Mouse (Mus musculus) olfactory bulb, adult 2 months (tissue): Measurements from ENCODE around the gene 1110017D15Rik. TPM values are rescaled to one million over a fixed set of nuclear protein-coding genes. Genes with fewer than 3 reads are reported as not detected.

ENCODE experiments used
- H3K27ac ChIP-seq: fragments of 200-500 bp; 2 replicates; pipeline ENCODE4 v1.5.1; 2012; ENCODE audit warnings: low read depth, low read length; ENCODE audit not compliant: insufficient read depth
- H3K4me1 ChIP-seq: fragments of 200-500 bp; 2 replicates; pipeline ENCODE4 v1.6.1; 2012; ENCODE audit warnings: low read length; ENCODE audit not compliant: control insufficient read depth, insufficient read depth
- H3K4me3 ChIP-seq: fragments of 200-500 bp; 2 replicates; pipeline ENCODE4 v1.5.1; 2012; ENCODE audit warnings: mild to moderate bottlenecking, low read depth, low read length, moderate library complexity; ENCODE audit not compliant: insufficient read depth
- CTCF ChIP-seq: fragments of 200-500 bp; IDR thresholded peaks from 2 replicates; pipeline ENCODE4 v1.5.1; 2012; ENCODE audit warnings: low read depth, mild to moderate bottlenecking, low read length, moderate library complexity; ENCODE audit not compliant: insufficient read depth
- POLR2A ChIP-seq: fragments of 200-500 bp; IDR thresholded peaks from 2 replicates; pipeline ENCODE4 v1.6.1; 2012; ENCODE audit warnings: mild to moderate bottlenecking, low read depth, low read length, moderate library complexity; ENCODE audit not compliant: insufficient read depth
- WGBS: fragments of 180-500 bp; shearing (Covaris S2); methylation state at CpG from one replicate; pipeline ENCODE4 v1.1.7; 2018; 5-methylcytosine and 5-hydroxymethylcytosine counted together
- polyA plus RNA-seq: library from polyadenylated mRNA; stranded (reverse); fragments of >200 nt; gene quantifications from 2 replicates; pipeline ENCODE4 v1.2.4, GENCODE M21; 2012; ENCODE audit warnings: low replicate concordance; ENCODE audit not compliant: missing spikeins, insufficient read depth, insufficient read length

1110017D15Rik gene
- polyA plus RNA-seq, 1 experiment: not detected

GRCm38 (mm10) chr4:41460690-41461089 lies 56.4 kb downstream of the 1110017D15Rik start:
- H3K4me3 ChIP-seq: no peak overlapping the region
- TF ChIP-seq CTCF: no peak
- no peak for TF ChIP-seq POLR2A
- 76% methylated on average over 1 of the region's 1 CpGs for whole genome bisulfite sequencing

More at GRCm38 (mm10) chr4:41460690-41461089, 56.4 kb downstream of the 1110017D15Rik start:
- Histone ChIP-seq H3K4me1 (0 out of 2 replicates have a peak, but pooled peaks cover 2% of the 10 kb centered on the region), H3K27ac (no peak overlapping the region)

Other genes starting within 250 kb of the 1110017D15Rik start
- 69.5 TPM in 1 of 2 replicates, not detected in the other for gene Ubap2, start 242.2 kb downstream of the 1110017D15Rik start, polyA plus RNA-seq
- not detected in 2 replicates for gene Dcaf12, start 202.4 kb downstream of the 1110017D15Rik start, polyA plus RNA-seq
- gene Ubap1, start 168.3 kb downstream of the 1110017D15Rik start, polyA plus RNA-seq: not detected in 2 replicates
- not detected in 2 replicates for gene Kif24, start 52.4 kb downstream of the 1110017D15Rik start, polyA plus RNA-seq
- gene Nudt2, start 52.2 kb downstream of the 1110017D15Rik start, polyA plus RNA-seq: not detected in 2 replicates
- gene AI464131, start 14.3 kb downstream of the 1110017D15Rik start, polyA plus RNA-seq: not detected in 2 replicates
- gene Fam219a, start 52.2 kb upstream of the 1110017D15Rik start, polyA plus RNA-seq: not detected in 2 replicates
- gene Dnaic1, start 52.4 kb upstream of the 1110017D15Rik start, polyA plus RNA-seq: not detected in 2 replicates
- not detected in 2 replicates for gene Enho, start 123.0 kb upstream of the 1110017D15Rik start, polyA plus RNA-seq
- not detected in 2 replicates for gene Cntfr, start 179.8 kb upstream of the 1110017D15Rik start, polyA plus RNA-seq
- not detected in 2 replicates for gene Il11ra1, start 182.7 kb upstream of the 1110017D15Rik start, polyA plus RNA-seq
- gene Rpp25l, start 196.2 kb upstream of the 1110017D15Rik start, polyA plus RNA-seq: not detected in 2 replicates
- not detected in 2 replicates for gene Dctn3, start 205.8 kb upstream of the 1110017D15Rik start, polyA plus RNA-seq
- gene Arid3c, start 213.8 kb upstream of the 1110017D15Rik start, polyA plus RNA-seq: not detected in 2 replicates
- not detected in 2 replicates for gene Galt, start 237.9 kb upstream of the 1110017D15Rik start, polyA plus RNA-seq
- gene Sigmar1, start 238.8 kb upstream of the 1110017D15Rik start, polyA plus RNA-seq: not detected in 2 replicates